Mouse (Mus musculus): Measurements from ENCODE around the gene Wwc2.

GRCm38 (mm10) chr8:47907056-47907455 lies 83.7 kb downstream of the Wwc2 start:
- TF ChIP-seq POLR2A (IDR thresholded peaks at IDR 0.05; ENCODE audit: control insufficient read depth, low read depth, low read length) (no peak), CTCF (IDR thresholded peaks at IDR 0.05; ENCODE audit: control insufficient read depth, insufficient read depth, insufficient replicate concordance, low read depth, low read length) (no peak)
